Mouse (Mus musculus) embryo, embryonic 11 days (tissue): ENCODE measurements at regions not wholly inside any gene's neighbourhood (a gene's known extent, or its start where the extent isn't known, plus 50 kb on each side); places are given as distances from the start of the nearest gene placed in this dataset.
"Not testable (repeated sequence)": the region's sequence is repeated elsewhere in the genome, so short reads cannot be mapped to it uniquely, and the experiment has no call there.

ENCODE experiments used
- DNase-seq: peaks from one replicate; pipeline ENCODE4 v3.0.0-alpha.2; 2015

GRCm38 (mm10) chr12:40898414-40899027 is 125.4 kb upstream of the Immp2l start:
- peak; percentile 59 for DNase-seq

- DNase-seq = no peak
These were observed 118.1 kb upstream of the Immp2l start for GRCm38 (mm10) chr12:40905650-40906338.

GRCm38 (mm10) chr12:40906807-40907206 is 117.1 kb upstream of the Immp2l start:
- DNase-seq = no peak

GRCm38 (mm10) chr12:40908809-40909795 is 114.8 kb upstream of the Immp2l start:
- no peak for DNase-seq

GRCm38 (mm10) chr12:40917486-40917885 is 106.4 kb upstream of the Immp2l start:
- DNase-seq = no peak

GRCm38 (mm10) chr12:40921988-40922387 is 101.9 kb upstream of the Immp2l start:
- DNase-seq = no peak

- no peak for DNase-seq
These were observed 97.2 kb upstream of the Immp2l start for GRCm38 (mm10) chr12:40926681-40927080.

GRCm38 (mm10) chr12:40929409-40929808 is 94.5 kb upstream of the Immp2l start:
- not testable (repeated sequence) for DNase-seq

GRCm38 (mm10) chr12:40935098-40935759 is 88.7 kb upstream of the Immp2l start:
- DNase-seq = no peak

- DNase-seq = peak; percentile 13
These were observed 86.9 kb upstream of the Immp2l start for GRCm38 (mm10) chr12:40937037-40937436.

GRCm38 (mm10) chr12:40946888-40947287 is 77.0 kb upstream of the Immp2l start:
- no peak for DNase-seq

GRCm38 (mm10) chr12:40949580-40949979 is 74.3 kb upstream of the Immp2l start:
- DNase-seq = no peak

GRCm38 (mm10) chr12:40958536-40958935 is 65.4 kb upstream of the Immp2l start:
- DNase-seq = no peak

- DNase-seq = no peak
These were observed 58.9 kb upstream of the Immp2l start for GRCm38 (mm10) chr12:40964996-40965395.

GRCm38 (mm10) chr12:40966308-40966707 is 57.6 kb upstream of the Immp2l start:
- DNase-seq = no peak

GRCm38 (mm10) chr12:40966723-40967122 is 57.2 kb upstream of the Immp2l start:
- DNase-seq = not testable (repeated sequence)

- DNase-seq = no peak
These were observed 51.0 kb upstream of the Immp2l start for GRCm38 (mm10) chr12:40972844-40973243.
